Mouse (Mus musculus): Measurements from ENCODE around the gene Otx2. TPM values are rescaled to one million over a fixed set of nuclear protein-coding genes. Genes with fewer than 3 reads are reported as not detected.
"Not testable (repeated sequence)": the region's sequence is repeated elsewhere in the genome, so short reads cannot be mapped to it uniquely, and the experiment has no call there.

Gene Otx2
- total RNA-seq, 2 experiments from 2014 or later, result not detected

DNA sequence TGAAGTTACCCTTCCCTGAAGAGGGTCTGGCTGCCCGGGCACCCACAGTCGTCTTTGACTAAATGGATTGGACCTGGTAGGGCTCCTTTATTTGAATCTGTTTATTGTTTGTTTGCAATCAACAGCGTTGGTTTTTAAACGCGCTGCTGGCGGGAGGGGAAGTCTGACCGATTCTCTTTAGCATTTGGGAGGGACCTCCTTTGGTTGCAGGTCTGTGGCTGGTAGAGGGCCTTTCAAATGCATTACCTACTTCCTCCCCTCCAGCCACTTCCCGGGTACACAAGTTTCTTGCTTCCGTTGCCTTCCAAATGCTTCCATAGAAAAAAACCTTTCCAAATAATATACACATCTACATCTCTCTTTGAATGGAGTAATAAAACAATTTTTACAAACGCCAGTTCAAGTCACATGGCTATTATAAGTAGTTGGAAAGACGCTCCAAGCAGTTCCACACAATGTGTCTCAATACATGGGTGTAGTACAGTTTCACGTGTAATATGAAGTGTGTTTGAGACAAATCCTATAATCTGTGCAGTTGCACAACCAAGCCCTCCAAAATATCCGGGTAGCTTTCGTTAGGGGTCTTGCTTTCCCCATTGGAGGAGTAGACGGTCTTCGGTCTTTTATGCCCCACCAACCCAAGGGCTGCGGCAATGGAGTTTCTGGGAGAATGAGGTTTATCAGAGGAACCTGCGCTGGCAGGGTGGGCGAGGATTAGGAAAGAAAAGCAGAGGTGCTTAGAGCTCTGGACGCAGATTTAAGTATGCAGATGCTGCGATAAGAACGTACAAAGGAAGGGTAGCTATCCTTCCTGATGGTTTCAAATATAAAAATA, 19.7 kb downstream of the Otx2 start:
- DNase-seq, result no peak

DNA sequence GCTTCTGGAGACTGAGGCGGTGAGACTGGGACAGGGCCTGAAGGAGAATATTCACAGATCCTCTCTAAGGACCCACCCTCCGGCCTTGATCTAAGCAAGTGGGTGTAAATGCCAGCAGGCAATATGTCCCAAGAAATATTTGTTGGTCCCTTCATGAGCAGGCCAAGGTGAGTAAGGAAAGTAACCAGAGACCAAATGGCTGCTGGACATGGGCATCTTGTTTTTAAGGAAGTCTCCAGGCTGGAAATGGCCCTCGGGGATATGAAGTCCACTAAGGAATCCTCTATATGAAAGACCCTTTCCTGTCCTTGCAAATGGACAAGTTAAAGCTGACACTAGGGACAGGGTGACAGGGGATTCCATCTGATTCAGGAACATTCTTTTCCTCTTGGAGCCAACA, 20.5 kb downstream of the Otx2 start:
- DNase-seq, result no peak

DNA sequence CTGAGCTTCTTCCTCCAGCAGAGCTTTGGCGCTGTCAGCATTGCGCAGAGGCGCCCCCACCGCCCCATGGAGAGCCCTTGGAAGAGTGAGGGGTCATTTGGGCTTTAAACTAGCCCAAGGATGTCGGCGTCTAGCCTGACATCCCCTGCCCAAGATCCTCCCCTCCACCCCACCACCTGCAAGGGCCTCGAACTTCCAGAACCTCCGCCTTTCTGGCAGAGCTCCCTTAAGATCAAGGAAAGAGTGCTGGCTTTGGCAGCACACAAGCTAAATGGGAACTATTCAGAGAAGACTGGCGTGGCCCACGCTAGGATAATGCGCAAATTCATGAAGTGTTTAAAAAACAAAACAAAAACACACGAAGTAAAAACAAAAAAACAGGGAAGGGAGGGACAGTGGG, 21.4 kb downstream of the Otx2 start:
- no peak for DNase-seq

DNA sequence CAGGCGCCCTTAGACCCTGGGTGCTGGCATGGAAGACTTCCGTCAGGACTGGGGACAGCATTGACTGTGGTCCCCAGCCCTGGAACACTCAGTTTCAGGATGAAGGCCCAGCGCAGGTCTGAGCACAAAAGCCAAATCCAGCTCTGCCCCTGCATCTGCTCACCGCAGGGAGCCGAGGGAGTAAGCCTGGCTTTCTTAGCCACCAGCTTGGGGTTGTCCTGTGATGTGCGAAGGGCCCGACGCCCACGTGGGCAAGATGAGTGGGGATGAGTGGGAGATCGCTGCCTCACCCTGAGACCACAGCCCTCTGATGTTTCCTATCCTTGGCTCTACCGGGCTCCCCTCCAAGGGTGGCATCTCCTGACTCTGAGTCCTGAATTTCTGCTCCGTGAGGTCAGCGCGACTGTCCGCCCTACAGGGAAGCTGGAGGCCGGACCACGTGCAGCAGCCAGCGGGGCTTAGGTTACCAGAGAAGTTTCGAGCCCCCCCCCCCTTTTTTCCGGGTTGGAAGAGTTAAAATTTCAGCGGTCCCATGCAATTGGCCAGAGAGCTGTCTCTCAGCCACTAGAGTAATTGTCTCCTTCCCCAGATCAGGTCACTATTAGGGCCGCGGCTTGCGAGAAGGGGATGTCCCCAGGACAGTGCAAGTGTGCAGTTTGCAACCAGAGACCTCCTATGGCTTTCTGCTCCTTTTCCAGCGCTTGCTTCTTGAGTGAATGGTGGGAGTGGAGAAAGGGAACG, 22.0 kb downstream of the Otx2 start:
- no peak for DNase-seq

DNA sequence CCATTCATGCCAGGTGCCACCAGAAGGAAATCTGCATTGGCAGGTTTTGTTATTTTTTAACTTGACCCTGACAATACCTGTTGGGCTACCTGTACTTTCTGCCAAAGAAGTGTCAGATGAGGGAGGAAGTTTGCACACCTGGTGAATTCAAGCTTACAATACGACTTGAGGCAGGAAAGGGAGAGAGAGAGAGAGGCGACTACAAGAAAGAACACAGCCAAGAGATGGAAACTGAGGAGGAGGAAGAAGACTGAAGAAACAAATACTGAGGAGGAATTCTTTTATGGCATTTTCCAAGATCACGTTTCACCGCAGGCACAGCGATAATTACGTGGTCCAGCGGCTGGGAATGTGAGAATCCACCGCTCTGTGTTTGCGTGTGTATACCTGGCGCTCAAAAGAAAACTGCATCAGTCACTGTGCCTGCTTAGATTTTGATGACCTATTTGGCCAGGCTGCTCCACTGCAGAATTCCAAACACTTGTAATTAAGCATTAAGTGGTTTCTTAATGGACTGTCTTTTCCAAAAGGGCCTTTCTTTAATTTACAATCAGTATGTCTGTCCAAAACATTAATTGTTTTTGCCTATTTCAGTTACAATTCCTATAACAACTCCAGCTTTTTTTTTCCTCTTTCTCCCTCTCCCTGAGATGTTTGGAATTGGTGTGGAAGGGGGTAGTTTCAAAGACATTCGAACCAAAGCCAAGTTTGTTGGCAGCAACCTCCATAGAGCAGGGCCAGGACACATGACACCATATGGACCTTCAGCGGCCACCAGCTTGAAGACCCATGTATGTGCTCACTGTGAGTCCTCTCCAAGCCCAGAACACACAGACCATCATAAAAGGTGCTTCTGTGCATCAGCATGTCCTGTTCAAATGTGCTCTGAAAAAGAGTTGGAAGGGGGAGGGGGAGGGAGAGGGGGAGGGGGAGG, 31.9 kb downstream of the Otx2 start:
- DNase-seq, result no peak

DNA sequence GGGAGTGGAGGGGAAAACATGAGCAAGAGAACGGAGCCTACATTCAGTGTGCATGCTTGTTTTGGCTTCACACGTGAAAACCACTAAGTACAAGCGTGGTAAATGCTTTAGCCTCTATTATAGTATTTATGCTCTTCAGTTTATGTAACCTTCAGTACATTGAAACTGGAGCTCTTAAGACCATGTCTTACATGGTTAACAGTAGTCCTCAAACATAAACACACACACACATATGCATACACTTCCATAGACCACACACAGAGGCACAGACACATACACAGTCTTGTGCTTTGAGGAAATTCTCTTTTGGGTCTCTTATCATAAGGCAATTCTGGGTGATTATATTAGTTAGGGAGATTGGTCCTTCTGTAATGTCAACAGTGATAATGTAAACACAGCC, 40.5 kb downstream of the Otx2 start:
- DNase-seq, result no peak

DNA sequence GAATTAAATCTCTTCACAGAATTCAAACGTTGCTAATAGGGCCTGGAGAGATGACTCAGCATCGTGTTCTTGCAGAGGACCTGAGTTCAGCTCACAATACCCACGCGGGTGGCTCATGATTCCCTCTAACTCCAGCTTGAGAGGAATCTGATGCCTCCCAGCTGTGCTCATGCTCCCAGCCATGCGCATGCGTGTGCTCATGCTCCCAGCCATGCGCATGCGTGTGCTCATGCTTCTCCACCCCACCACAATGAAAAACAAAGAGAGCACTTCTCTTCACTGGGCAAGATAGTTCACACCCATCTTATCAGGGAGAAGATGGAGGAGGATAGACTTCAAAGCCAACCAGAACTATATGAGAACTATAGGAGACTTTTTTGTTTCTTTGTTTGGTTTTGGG, 41.3 kb downstream of the Otx2 start:
- DNase-seq, result no peak

DNA sequence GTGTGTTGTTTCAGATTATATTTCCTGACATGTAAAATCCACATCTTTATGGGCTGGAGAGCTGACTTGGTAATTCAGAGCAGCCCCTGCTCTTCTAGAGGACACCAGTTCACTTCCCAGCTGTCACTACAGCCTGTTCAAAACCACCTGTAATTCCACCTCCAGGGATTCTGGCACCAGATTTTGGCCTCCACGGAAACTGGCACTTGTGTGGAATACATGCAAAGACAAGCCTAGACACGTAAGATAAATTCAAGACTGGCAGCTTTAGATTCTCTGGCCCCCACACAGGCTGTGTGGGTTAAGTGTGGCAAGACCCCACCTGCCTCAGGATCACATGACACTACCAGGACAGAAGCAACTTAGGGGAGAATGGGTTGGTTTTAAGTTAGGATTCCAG, 42.1 kb downstream of the Otx2 start:
- DNase-seq, result no peak

DNA sequence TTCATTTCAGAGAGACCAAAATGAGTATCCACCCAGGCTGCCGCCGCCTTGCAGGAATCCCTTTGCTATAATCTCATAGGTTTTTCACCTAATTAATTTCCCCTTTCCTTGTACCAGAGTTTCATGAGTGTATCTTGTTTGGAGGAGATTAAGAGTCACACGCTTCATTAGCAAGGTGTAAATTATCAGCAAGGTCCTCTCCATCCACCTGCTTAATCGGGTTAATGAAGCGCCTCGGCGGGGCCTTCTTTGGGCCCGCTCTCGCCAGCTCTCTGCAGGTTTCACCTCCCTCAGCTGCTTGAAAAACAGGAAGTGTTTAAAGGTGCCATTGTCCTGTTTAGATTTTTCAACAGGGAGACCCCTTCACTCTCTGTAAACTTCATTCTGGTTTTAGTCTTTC, 44.2 kb downstream of the Otx2 start:
- DNase-seq, result no peak

DNA sequence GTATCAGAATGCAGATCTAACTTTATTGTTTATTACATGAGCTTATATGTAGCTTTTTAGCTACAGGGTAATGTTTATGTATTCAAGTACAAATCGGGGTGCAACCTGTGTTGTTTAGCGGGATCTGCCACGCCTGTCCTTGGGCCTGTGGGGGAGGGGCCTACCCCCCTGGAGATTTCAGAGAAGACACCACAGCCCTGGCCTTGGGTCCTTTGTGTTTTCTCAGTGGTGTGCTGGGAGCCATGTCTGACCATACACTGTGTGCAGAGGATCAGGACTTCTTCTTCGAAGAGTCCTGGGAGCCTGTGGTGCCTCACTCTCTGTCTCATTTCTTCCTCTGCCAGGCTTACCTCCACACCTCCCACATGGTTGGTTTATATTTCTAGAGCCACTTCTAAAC, 47.3 kb downstream of the Otx2 start:
- no peak for DNase-seq

DNA sequence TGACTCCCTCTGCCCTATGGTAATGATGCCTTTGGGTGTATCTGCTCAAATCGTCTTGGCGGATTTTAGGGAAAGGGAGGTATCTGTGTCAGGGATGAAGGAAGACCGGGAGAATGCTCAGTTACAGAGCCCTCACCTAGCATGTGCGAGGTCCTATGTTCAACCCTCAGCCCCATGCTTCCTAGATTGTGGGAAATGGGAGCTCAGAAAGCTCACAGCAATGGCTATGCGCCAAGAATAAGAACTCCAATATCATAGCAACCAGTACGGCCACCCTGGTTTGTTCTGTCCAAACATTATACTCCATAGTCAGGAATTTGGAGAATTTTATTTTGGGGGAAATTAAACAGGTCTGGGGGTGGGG, 48.3 kb downstream of the Otx2 start:
- DNase-seq, result no peak

DNA sequence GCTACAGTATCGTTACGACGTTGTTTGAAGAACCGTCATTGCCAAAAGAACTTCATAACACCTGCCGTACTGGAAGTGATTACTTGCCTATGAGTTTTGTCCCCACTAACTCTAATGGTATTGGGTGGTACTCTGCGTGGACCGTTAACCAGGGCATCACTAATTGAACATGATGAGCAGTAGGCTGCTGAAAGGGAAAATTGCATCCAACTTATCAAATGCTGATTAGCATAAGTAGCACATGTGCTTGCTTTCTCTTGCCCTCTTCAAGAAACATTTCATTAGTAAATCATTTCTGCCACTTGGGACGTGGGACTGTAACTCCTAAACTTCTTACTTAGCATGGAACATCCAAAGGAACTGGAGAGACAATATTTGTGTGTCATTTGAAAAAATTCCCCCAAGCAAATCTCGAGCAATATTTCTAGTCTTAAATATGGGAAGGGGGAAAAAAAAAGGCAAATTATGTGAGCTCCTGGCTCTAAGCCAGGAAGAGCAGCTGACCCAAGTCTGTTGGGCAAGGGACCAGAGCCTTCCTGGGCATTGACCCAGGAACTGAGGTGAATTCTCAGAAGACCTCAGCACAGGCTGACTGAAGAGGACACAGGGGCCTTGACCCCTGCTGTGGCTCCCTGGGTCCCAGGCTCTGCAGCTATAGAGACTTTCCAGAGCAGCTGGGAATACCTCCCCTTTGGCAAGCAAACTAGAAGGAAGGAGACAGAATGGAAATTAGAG, 48.9 kb downstream of the Otx2 start:
- peak; percentile 27 for DNase-seq

DNA sequence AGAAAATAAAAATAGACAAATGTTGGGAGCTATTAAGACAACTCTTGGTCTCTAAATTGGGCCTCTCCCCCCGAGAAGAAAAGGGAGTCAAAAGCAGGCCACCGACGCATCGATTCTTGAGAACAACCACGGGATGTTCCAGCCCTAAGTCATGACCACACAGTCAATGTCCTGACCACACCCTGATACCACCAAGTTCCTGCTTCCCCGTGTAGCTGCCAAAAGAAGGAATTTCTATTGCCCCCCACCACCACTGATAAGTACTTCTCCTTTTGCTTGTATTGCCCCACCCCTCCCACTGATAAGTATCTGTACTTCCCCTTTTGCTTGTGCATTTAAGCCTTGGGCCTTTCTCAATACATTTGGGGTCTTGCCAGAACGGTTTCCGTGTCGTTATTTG, 50.9 kb downstream of the Otx2 start:
- not testable (repeated sequence) for DNase-seq

DNA sequence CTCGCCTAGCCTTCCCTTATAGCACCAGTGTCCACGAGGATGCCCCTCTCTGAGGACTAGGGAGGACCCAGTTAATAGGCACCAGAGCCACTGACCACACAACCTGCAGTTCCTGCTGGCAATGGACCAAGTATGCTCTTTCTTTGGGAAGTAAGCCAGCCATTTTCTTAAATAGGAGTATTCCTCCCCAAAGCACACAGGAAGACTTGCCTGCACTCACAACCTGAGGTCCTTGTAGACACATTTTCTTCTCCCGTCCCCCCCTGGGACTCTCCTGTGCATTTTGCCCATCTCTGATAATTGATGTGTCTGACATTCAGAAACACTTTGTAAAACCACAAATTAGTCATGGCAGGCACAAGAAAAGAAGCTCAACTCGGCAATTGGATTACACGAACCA, 57.3 kb downstream of the Otx2 start:
- DNase-seq, result no peak

DNA sequence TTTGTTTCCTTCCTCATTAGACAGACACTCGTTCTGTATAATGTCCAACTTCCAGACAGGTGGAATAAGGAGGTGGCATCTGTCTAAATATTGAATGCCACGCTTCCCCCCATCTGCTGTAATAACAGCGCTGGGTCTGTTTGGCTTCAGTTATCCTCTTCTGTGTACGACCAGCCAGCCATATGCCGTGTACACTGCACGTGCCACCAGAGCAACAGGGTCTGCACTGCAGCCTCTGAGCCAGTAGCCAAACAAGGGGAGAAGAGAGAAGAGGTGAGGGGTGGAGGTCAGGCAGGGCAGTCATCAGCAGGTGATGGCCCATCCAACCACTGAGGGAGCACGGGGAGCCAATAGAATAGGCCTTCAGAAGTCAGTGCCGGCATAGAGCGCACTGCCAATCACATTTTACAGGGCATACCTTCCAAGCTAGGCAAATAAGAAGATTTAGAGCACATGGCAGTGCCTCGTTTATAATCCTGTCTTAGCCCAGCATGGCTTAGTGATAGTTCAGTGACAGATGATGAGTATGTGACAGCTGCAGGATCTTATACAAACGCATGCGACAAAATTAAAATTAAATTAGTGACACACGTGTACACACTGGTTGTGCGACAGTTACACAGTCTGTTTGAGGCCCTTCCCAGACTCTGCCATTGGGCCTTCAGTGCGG, 64.8 kb downstream of the Otx2 start:
- no peak for DNase-seq

Other genes starting within 250 kb of the Otx2 start
- gene Tmem260, start 227.7 kb downstream of the Otx2 start, total RNA-seq (2021), result 10 to 100 TPM in 1 of 2 experiments, 1 to 10 TPM in 1; 9.4 to 12.9 TPM